Mouse (Mus musculus): ENCODE results near the gene Otop2. TPM values are rescaled to one million over a fixed set of nuclear protein-coding genes. Genes with fewer than 3 reads are reported as not detected.

Otop2 gene
- total and polyA plus RNA-seq, 3 experiments, result not detected

GRCm38 (mm10) chr11:115269330-115270066 is 37.5 kb upstream of the Otop2 start:
- Histone ChIP-seq H3K79me2 (replicated peaks; ENCODE audit: control insufficient read depth, extremely low read depth, insufficient read depth, poor library complexity, severe bottlenecking) (no peaks in the 10 kb centered on the region), H3K9ac (ENCODE audit: insufficient read depth, low read depth) (no peak overlapping the region), H3K4me3 (replicated peaks in 1 of 3; ENCODE audit: low read depth in 2 of 3, low read length in 2 of 3, poor library complexity in 1 of 3) (no peak overlapping the region), H3K36me3 (replicated peaks in 1 of 2; ENCODE audit: control insufficient read depth in 1 of 2, insufficient read depth in 1 of 2, low read length in 1 of 2) (peaks cover 47 to 80% of the 10 kb centered on the region in 2 experiments), H3K9me3 (replicated peaks; ENCODE audit: low read length) (no peaks in the 10 kb centered on the region), H3K27ac (ENCODE audit: insufficient read depth, low read depth) (no peak overlapping the region), H3K4me2 (ENCODE audit: insufficient read depth, low read depth, poor library complexity, severe bottlenecking) (no peak overlapping the region), H3K27me3 (replicated peaks) (no peaks in the 10 kb centered on the region), H3K4me1 (ENCODE audit: control insufficient read depth in 1 of 2, insufficient read depth in 2 of 2) (peaks cover 24 to 31% of the 10 kb centered on the region in 2 experiments)
- DNase-seq (ENCODE audit: extremely low read depth), result no peak
- in situ Hi-C loops (cut with MboI; ENCODE audit: low pct_ligation_motif_present, low pct_unique_long_range_greater_than_20kb, low sequenced_read_pairs) (loop anchor here (5.0 kb wide), 2 partner anchors 37 to 107 kb away; partner anchors contain the start of gene Slc9a3r1), dilution Hi-C loops (cut with MboI; ENCODE audit: extremely low pct_ligation_motif_present, extremely low pct_unique_long_range_greater_than_20kb, low sequenced_read_pairs) (no loop called here)
- TF ChIP-seq RAD21 (IDR thresholded peaks at IDR 0.05; ENCODE audit: low read depth, low read length), result no peak
- no peak for TF ChIP-seq EP300 (IDR thresholded peaks at IDR 0.05; ENCODE audit: low read length)
- no peak for TF ChIP-seq HCFC1 (IDR thresholded peaks at IDR 0.05; ENCODE audit: low read depth, low read length)
- TF ChIP-seq JUN (IDR thresholded peaks at IDR 0.05; ENCODE audit: insufficient read depth, low read depth, low read length), result no peak
- TF ChIP-seq POLR2AphosphoS2 (IDR thresholded peaks at IDR 0.05; ENCODE audit: low read depth, low read length), result no peak
- no peak for TF ChIP-seq ZC3H11A (IDR thresholded peaks at IDR 0.05; ENCODE audit: low read depth, low read length)
- no peak for TF ChIP-seq MYC (IDR thresholded peaks at IDR 0.05; ENCODE audit: low read depth, low read length)
- no peak for TF ChIP-seq GABPA (IDR thresholded peaks at IDR 0.05; ENCODE audit: insufficient replicate concordance, low read depth, low read length)
- TF ChIP-seq MXI1 (IDR thresholded peaks at IDR 0.05; ENCODE audit: low read depth, low read length), result no peak
- no peak for TF ChIP-seq UBTF (IDR thresholded peaks at IDR 0.05; ENCODE audit: low read depth, low read length)
- TF ChIP-seq TBP (conservative IDR thresholded peaks at IDR 0.05; ENCODE audit: low read depth, low read length), result no peak
- no peak for TF ChIP-seq MAX (IDR thresholded peaks at IDR 0.05; ENCODE audit: low read length)
- no peak for TF ChIP-seq MEF2A (IDR thresholded peaks at IDR 0.05; ENCODE audit: borderline replicate concordance, low read depth, low read length)
- TF ChIP-seq CHD1 (IDR thresholded peaks at IDR 0.05; ENCODE audit: low read depth, low read length), result no peak
- TF ChIP-seq POLR2A (IDR thresholded peaks at IDR 0.05; ENCODE audit: low read depth, low read length), result no peak
- TF ChIP-seq CTCF (conservative IDR thresholded peaks at IDR 0.05 in 1 of 2, IDR thresholded peaks at IDR 0.05 in 1 of 2; ENCODE audit: low read depth in 2 of 2, low read length in 2 of 2), result no peak
- TF ChIP-seq IRF4 (IDR thresholded peaks at IDR 0.05; ENCODE audit: low read depth, low read length), result no peak

GRCm38 (mm10) chr11:115270148-115270861 is 36.7 kb upstream of the Otop2 start:
- H3K27me3 ChIP-seq (replicated peaks), result no peaks in the 10 kb centered on the region
- 0 out of 2 replicates have a peak, but pooled peaks cover 5% of the 10 kb centered on the region for H3K79me2 ChIP-seq (replicated peaks; ENCODE audit: control insufficient read depth, extremely low read depth, insufficient read depth, poor library complexity, severe bottlenecking)
- dilution Hi-C loops (cut with MboI; ENCODE audit: extremely low pct_ligation_motif_present, extremely low pct_unique_long_range_greater_than_20kb, low sequenced_read_pairs) (no loop called here), in situ Hi-C loops (cut with MboI; ENCODE audit: low pct_ligation_motif_present, low pct_unique_long_range_greater_than_20kb, low sequenced_read_pairs) (loop anchor here (5.0 kb wide), 2 partner anchors 38 to 108 kb away; partner anchors contain the start of gene Slc9a3r1)
- H3K27ac ChIP-seq (ENCODE audit: insufficient read depth, low read depth), result no peak overlapping the region
- no peaks in the 10 kb centered on the region for H3K9me3 ChIP-seq (replicated peaks; ENCODE audit: low read length)
- H3K4me2 ChIP-seq (ENCODE audit: insufficient read depth, low read depth, poor library complexity, severe bottlenecking), result no peak overlapping the region
- H3K9ac ChIP-seq (ENCODE audit: insufficient read depth, low read depth), result no peak overlapping the region
- peaks cover 30 to 39% of the 10 kb centered on the region in 2 experiments for H3K4me1 ChIP-seq (ENCODE audit: control insufficient read depth in 1 of 2, insufficient read depth in 2 of 2)
- H3K4me3 ChIP-seq (replicated peaks in 1 of 3; ENCODE audit: low read depth in 2 of 3, low read length in 2 of 3, poor library complexity in 1 of 3), result no peak overlapping the region
- peak; percentile 66 for DNase-seq (ENCODE audit: extremely low read depth)
- H3K36me3 ChIP-seq (replicated peaks in 1 of 2; ENCODE audit: control insufficient read depth in 1 of 2, insufficient read depth in 1 of 2, low read length in 1 of 2), result peaks cover 47 to 83% of the 10 kb centered on the region in 2 experiments
- TF ChIP-seq ZKSCAN1 (IDR thresholded peaks at IDR 0.05; ENCODE audit: borderline replicate concordance, low read depth, low read length), result no peak
- TF ChIP-seq TBP (conservative IDR thresholded peaks at IDR 0.05; ENCODE audit: low read depth, low read length), result no peak
- no peak for TF ChIP-seq MAX (IDR thresholded peaks at IDR 0.05; ENCODE audit: low read length)
- TF ChIP-seq HCFC1 (IDR thresholded peaks at IDR 0.05; ENCODE audit: low read depth, low read length), result no peak
- no peak for TF ChIP-seq ETS1 (conservative IDR thresholded peaks at IDR 0.05; ENCODE audit: low read depth, low read length)
- no peak for TF ChIP-seq RCOR1 (conservative IDR thresholded peaks at IDR 0.05; ENCODE audit: low read depth, low read length)
- no peak for TF ChIP-seq UBTF (IDR thresholded peaks at IDR 0.05; ENCODE audit: low read depth, low read length)
- TF ChIP-seq ZMIZ1 (IDR thresholded peaks at IDR 0.05; ENCODE audit: low read depth, low read length), result no peak
- no peak for TF ChIP-seq NRF1 (IDR thresholded peaks at IDR 0.05; ENCODE audit: low read depth, low read length)
- no peak for TF ChIP-seq JUND (conservative IDR thresholded peaks at IDR 0.05; ENCODE audit: low read depth, low read length)
- TF ChIP-seq JUN (IDR thresholded peaks at IDR 0.05; ENCODE audit: insufficient read depth, low read depth, low read length), result no peak
- peak; percentile 97 to 98 for TF ChIP-seq CTCF (conservative IDR thresholded peaks at IDR 0.05 in 1 of 2, IDR thresholded peaks at IDR 0.05 in 1 of 2; ENCODE audit: low read depth in 2 of 2, low read length in 2 of 2)
- no peak for TF ChIP-seq MYC (IDR thresholded peaks at IDR 0.05; ENCODE audit: low read depth, low read length)
- TF ChIP-seq SIN3A (IDR thresholded peaks at IDR 0.05; ENCODE audit: low read length), result 0 out of 2 replicates have a peak, but pooled peaks have one; percentile 30
- no peak for TF ChIP-seq MAZ (IDR thresholded peaks at IDR 0.05; ENCODE audit: low read depth, low read length)
- TF ChIP-seq KAT2A (IDR thresholded peaks at IDR 0.05; ENCODE audit: insufficient replicate concordance, low read length), result no peak
- no peak for TF ChIP-seq EP300 (IDR thresholded peaks at IDR 0.05; ENCODE audit: low read length)
- peak; percentile 92 for TF ChIP-seq RAD21 (IDR thresholded peaks at IDR 0.05; ENCODE audit: low read depth, low read length)
- TF ChIP-seq GABPA (IDR thresholded peaks at IDR 0.05; ENCODE audit: insufficient replicate concordance, low read depth, low read length), result no peak
- peak; percentile 60 for TF ChIP-seq ZC3H11A (IDR thresholded peaks at IDR 0.05; ENCODE audit: low read depth, low read length)
- no peak for TF ChIP-seq USF2 (conservative IDR thresholded peaks at IDR 0.05; ENCODE audit: low read depth, low read length)

Measured in CH12.LX (cell line).